In genomic region chr17:94834067-94834445, GRCm38 (mm10) we compare ENCODE assay signal across 8 mouse cellular contexts.
DNase-seq lines count a peak whose midpoint lies in the region; ATAC-seq and TF ChIP-seq lines count a peak whose summit lies in the region.
"Not testable (repeated sequence)": the region's sequence is repeated elsewhere in the genome, so short reads cannot be mapped to it uniquely, and the experiment has no call there.

No protein-coding gene starts in this region.

- not testable (repeated sequence) for H3K27me3 ChIP-seq in ES-Bruce4 (ENCODE audit: control insufficient read depth, insufficient read depth, low read length, poor library complexity, severe bottlenecking); embryonic facial prominence, embryonic 11.5 days (ENCODE audit: control insufficient read depth, insufficient read depth, low read length); forebrain, embryonic 16.5 days (replicated peaks; ENCODE audit: control insufficient read depth, insufficient read depth, low read length); hindbrain, embryonic 13.5 days; liver, postnatal 0 days (ENCODE audit: insufficient read depth, low read length); midbrain, embryonic 16.5 days (ENCODE audit: control insufficient read depth, insufficient read depth, low read depth, low read length); stomach, embryonic 16.5 days (ENCODE audit: control insufficient read depth, insufficient read depth, low read length)

- DNase-seq in embryonic facial prominence, embryonic 11.5 days (ENCODE audit: low spot score), result peak; percentile 2
- not testable (repeated sequence) for DNase-seq in layer of hippocampus, adult 2 months (ENCODE audit: low spot score in 2 of 2); liver, postnatal 0 days

- peak; percentile 53 for ATAC-seq in embryonic facial prominence, embryonic 11.5 days (replicated peaks; ENCODE audit: insufficient number of reproducible peaks, low FRiP score, low TSS enrichment, low read depth)
- ATAC-seq in forebrain, embryonic 16.5 days; liver, postnatal 0 days; stomach, embryonic 16.5 days (ENCODE audit: insufficient read depth, low FRiP score): not testable (repeated sequence)
- ATAC-seq in hindbrain, embryonic 13.5 days (ENCODE audit: low FRiP score), result peak; percentile 73
- ATAC-seq in midbrain, embryonic 16.5 days, result peak; percentile 63; the same call in 1 of the 2 replicates

- not testable (repeated sequence) for TF ChIP-seq POLR2A in ES-Bruce4 (IDR thresholded peaks at IDR 0.05; ENCODE audit: insufficient read depth, low read length)

- peak overlapping the region; percentile 56 for H3K4me2 ChIP-seq in embryonic facial prominence, embryonic 11.5 days (ENCODE audit: low read depth, low read length)
- peak overlapping the region; percentile 81 for H3K4me2 ChIP-seq in forebrain, embryonic 16.5 days (ENCODE audit: low read length)
- H3K4me2 ChIP-seq in hindbrain, embryonic 13.5 days, result peak overlapping the region; percentile 75
- peak overlapping the region; percentile 83 for H3K4me2 ChIP-seq in liver, postnatal 0 days (ENCODE audit: low read depth, low read length)
- H3K4me2 ChIP-seq in midbrain, embryonic 16.5 days (ENCODE audit: low read length), result peak overlapping the region; percentile 78
- peak overlapping the region; percentile 62 for H3K4me2 ChIP-seq in stomach, embryonic 16.5 days (ENCODE audit: low read depth, low read length)

- H3K9ac ChIP-seq in ES-Bruce4 (ENCODE audit: low read depth, poor library complexity, severe bottlenecking), result peak overlapping the region; percentile 47
- H3K9ac ChIP-seq in embryonic facial prominence, embryonic 11.5 days (replicated peaks; ENCODE audit: low read length), result peak overlapping the region; percentile 64
- H3K9ac ChIP-seq in forebrain, embryonic 16.5 days (replicated peaks; ENCODE audit: low read depth, low read length), result peak overlapping the region; percentile 75
- H3K9ac ChIP-seq in hindbrain, embryonic 13.5 days, result peak overlapping the region; percentile 73
- H3K9ac ChIP-seq in liver, postnatal 0 days (replicated peaks), result peak overlapping the region; percentile 76
- peak overlapping the region; percentile 70 for H3K9ac ChIP-seq in midbrain, embryonic 16.5 days (ENCODE audit: low read depth, low read length)
- peak overlapping the region; percentile 84 for H3K9ac ChIP-seq in stomach, embryonic 16.5 days (ENCODE audit: low read length)

- H3K9me3 ChIP-seq in ES-Bruce4 (replicated peaks; ENCODE audit: control insufficient read depth, insufficient read depth, low read length, poor library complexity, severe bottlenecking); embryonic facial prominence, embryonic 11.5 days (replicated peaks; ENCODE audit: control insufficient read depth, low read length); forebrain, embryonic 16.5 days (ENCODE audit: control insufficient read depth, low read length); hindbrain, embryonic 13.5 days; liver, postnatal 0 days (ENCODE audit: low read length); midbrain, embryonic 16.5 days (replicated peaks; ENCODE audit: control insufficient read depth, low read length, poor library complexity, severe bottlenecking); stomach, embryonic 16.5 days (replicated peaks; ENCODE audit: control insufficient read depth, low read length): not testable (repeated sequence)

- H3K4me3 ChIP-seq in ES-Bruce4 (ENCODE audit: low read depth, low read length), result peak overlapping the region; percentile 95
- H3K4me3 ChIP-seq in embryonic facial prominence, embryonic 11.5 days (ENCODE audit: low read depth, low read length), result peak overlapping the region; percentile 48
- peak overlapping the region; percentile 83 for H3K4me3 ChIP-seq in forebrain, embryonic 16.5 days (replicated peaks; ENCODE audit: low read length)
- H3K4me3 ChIP-seq in hindbrain, embryonic 13.5 days, result peak overlapping the region; percentile 58
- peak overlapping the region; percentile 61 for H3K4me3 ChIP-seq in layer of hippocampus, adult 2 months
- H3K4me3 ChIP-seq in liver, postnatal 0 days (ENCODE audit: low read depth, low read length), result peak overlapping the region; percentile 71
- peak overlapping the region; percentile 57 for H3K4me3 ChIP-seq in midbrain, embryonic 16.5 days (ENCODE audit: low read depth, low read length)
- H3K4me3 ChIP-seq in stomach, embryonic 16.5 days (replicated peaks; ENCODE audit: low read length), result peak overlapping the region; percentile 77

- not testable (repeated sequence) for H3K4me1 ChIP-seq in ES-Bruce4 (ENCODE audit: control insufficient read depth, insufficient read depth, low read length); embryonic facial prominence, embryonic 11.5 days (ENCODE audit: control insufficient read depth, insufficient read depth, low read length); liver, postnatal 0 days (ENCODE audit: insufficient read depth); stomach, embryonic 16.5 days (ENCODE audit: control insufficient read depth, insufficient read depth, low read length)
- peaks cover 11% of the 10 kb centered on the region for H3K4me1 ChIP-seq in forebrain, embryonic 16.5 days (replicated peaks; ENCODE audit: control insufficient read depth, insufficient read depth, low read length)
- H3K4me1 ChIP-seq in hindbrain, embryonic 13.5 days (replicated peaks), result peaks cover 17% of the 10 kb centered on the region
- peaks cover 11% of the 10 kb centered on the region; the same call in 1 of the 2 replicates for H3K4me1 ChIP-seq in midbrain, embryonic 16.5 days (ENCODE audit: control insufficient read depth, insufficient read depth, low read length)

- H3K36me3 ChIP-seq in ES-Bruce4 (ENCODE audit: control insufficient read depth, insufficient read depth, low read length, poor library complexity, severe bottlenecking); embryonic facial prominence, embryonic 11.5 days (replicated peaks; ENCODE audit: control insufficient read depth, insufficient read depth, low read depth, low read length); forebrain, embryonic 16.5 days (ENCODE audit: control insufficient read depth, insufficient read depth); liver, postnatal 0 days (replicated peaks; ENCODE audit: insufficient read depth, low read length); midbrain, embryonic 16.5 days (ENCODE audit: control insufficient read depth, insufficient read depth, low read length); stomach, embryonic 16.5 days (ENCODE audit: control insufficient read depth, insufficient read depth, low read length): not testable (repeated sequence)
- H3K36me3 ChIP-seq in hindbrain, embryonic 13.5 days, result peaks cover 25% of the 10 kb centered on the region

- TF ChIP-seq EP300 in ES-Bruce4 (IDR thresholded peaks at IDR 0.05; ENCODE audit: insufficient read depth, low read depth, low read length); liver, postnatal 0 days (IDR thresholded peaks at IDR 0.05; ENCODE audit: low read depth): not testable (repeated sequence)

- TF ChIP-seq CTCF in ES-Bruce4 (IDR thresholded peaks at IDR 0.05; ENCODE audit: low read depth, low read length); layer of hippocampus, adult 2 months (conservative IDR thresholded peaks at IDR 0.05); liver, postnatal 0 days (IDR thresholded peaks at IDR 0.05; ENCODE audit: low read depth): not testable (repeated sequence)

- peak overlapping the region; percentile 77 for H3K27ac ChIP-seq in ES-Bruce4 (ENCODE audit: insufficient read depth, low read length)
- H3K27ac ChIP-seq in embryonic facial prominence, embryonic 11.5 days (replicated peaks; ENCODE audit: low read depth, low read length), result not testable (repeated sequence)
- peak overlapping the region; percentile 77 for H3K27ac ChIP-seq in forebrain, embryonic 16.5 days (ENCODE audit: low read length)
- H3K27ac ChIP-seq in hindbrain, embryonic 13.5 days, result peak overlapping the region; percentile 89
- H3K27ac ChIP-seq in layer of hippocampus, adult 2 months, result peak overlapping the region; percentile 88
- peak overlapping the region; percentile 89 for H3K27ac ChIP-seq in liver, postnatal 0 days (ENCODE audit: low read depth)
- H3K27ac ChIP-seq in midbrain, embryonic 16.5 days (ENCODE audit: low read length), result peak overlapping the region; percentile 73
- H3K27ac ChIP-seq in stomach, embryonic 16.5 days (ENCODE audit: low read length), result peak overlapping the region; percentile 91

- 7% methylated on average over 9 of the region's 9 CpGs for WGBS in embryonic facial prominence, embryonic 11.5 days
- 4% methylated on average over 9 of the region's 9 CpGs for WGBS in forebrain, embryonic 16.5 days
- WGBS in hindbrain, embryonic 13.5 days, result 5% methylated on average over 9 of the region's 9 CpGs
- 7% methylated on average over 9 of the region's 9 CpGs for WGBS in liver, postnatal 0 days (ENCODE audit: insufficient replicate concordance)
- 4% methylated on average over 9 of the region's 9 CpGs for whole genome bisulfite sequencing in midbrain, embryonic 16.5 days
- 4% methylated on average over 9 of the region's 9 CpGs for WGBS in stomach, embryonic 16.5 days
